Comparison of ENCODE assay signal across 27 mouse cellular contexts in the genomic region with DNA sequence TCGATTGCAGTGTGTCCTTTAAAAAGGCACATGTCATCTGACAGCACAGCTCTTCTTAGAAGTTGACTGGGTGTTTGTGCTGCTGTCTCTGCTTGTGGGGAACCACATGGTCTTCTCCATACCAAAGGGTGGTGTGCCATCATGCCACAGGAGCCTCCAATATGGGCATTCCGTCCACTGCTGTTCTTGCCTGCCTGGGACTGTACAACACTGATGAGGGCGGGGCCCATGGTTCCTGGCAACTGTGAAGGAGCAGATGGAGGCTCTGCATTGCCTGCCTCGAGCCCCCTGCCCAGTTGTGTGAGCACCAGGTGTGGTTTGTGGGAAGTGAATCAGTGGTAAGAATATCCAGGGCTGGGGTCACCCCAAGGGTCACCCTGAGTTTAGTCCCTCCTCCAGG.
DNase-seq lines count a peak whose midpoint lies in the region; ATAC-seq and TF ChIP-seq lines count a peak whose summit lies in the region.
"Had no signal": no experiment of that assay in that cellular context is flagged by ENCODE, and none has a peak within 500 bp of the region (broad histone marks: within the 10 kb centered on the region; RNA-seq: fewer than 3 reads in every experiment).

No protein-coding gene starts in this region.

- 44% methylated on average over 4 of the region's 4 CpGs for WGBS in forebrain, embryonic 16.5 days
- 83% methylated on average over 4 of the region's 4 CpGs for WGBS in forebrain, embryonic 11.5 days

- no peak overlapping the region for H3K27ac ChIP-seq in forebrain, embryonic 16.5 days (ENCODE audit: low read length)
- H3K27ac ChIP-seq in forebrain, embryonic 11.5 days (ENCODE audit: low read depth, low read length): no peak overlapping the region
- H3K27ac ChIP-seq in layer of hippocampus, adult 2 months: peak overlapping the region; percentile 49; the same call in 1 of the 2 replicates
- peak overlapping the region; percentile 69 for H3K27ac ChIP-seq in bone marrow macrophage, adult 2 months (ENCODE audit: insufficient read depth, low read depth, low read length)
- H3K27ac ChIP-seq: hindbrain, embryonic 15.5 days; intestine, embryonic 15.5 days; liver, embryonic 15.5 days; lung, embryonic 15.5 days; midbrain, embryonic 13.5 days; stomach, embryonic 15.5 days had no signal

- no peak for TF ChIP-seq POLR2A in bone marrow macrophage, adult 2 months (IDR thresholded peaks at IDR 0.05; ENCODE audit: borderline replicate concordance, low read depth, low read length)
- TF ChIP-seq POLR2A in brain, embryonic 14.5 days (IDR thresholded peaks at IDR 0.05; ENCODE audit: borderline replicate concordance, extremely low read depth, insufficient read depth, insufficient read length, poor library complexity, severe bottlenecking): no peak

- no peak overlapping the region for H3K9ac ChIP-seq in forebrain, embryonic 16.5 days (replicated peaks; ENCODE audit: low read depth, low read length)
- no peak overlapping the region for H3K9ac ChIP-seq in forebrain, embryonic 11.5 days (ENCODE audit: low read length)
- H3K9ac ChIP-seq: hindbrain, embryonic 15.5 days; intestine, embryonic 15.5 days; liver, embryonic 15.5 days; lung, embryonic 15.5 days; midbrain, embryonic 13.5 days; stomach, embryonic 15.5 days had no signal

- peaks cover 13% of the 10 kb centered on the region for H3K4me1 ChIP-seq in forebrain, embryonic 16.5 days (replicated peaks; ENCODE audit: control insufficient read depth, insufficient read depth, low read length)
- H3K4me1 ChIP-seq in forebrain, embryonic 11.5 days (replicated peaks; ENCODE audit: control insufficient read depth, insufficient read depth, low read length): no peaks in the 10 kb centered on the region
- H3K4me1 ChIP-seq in bone marrow macrophage, adult 2 months (ENCODE audit: control insufficient read depth, insufficient read depth, low read length): peaks cover 46% of the 10 kb centered on the region
- H3K4me1 ChIP-seq: stomach, embryonic 15.5 days had no signal

- no peak for TF ChIP-seq CTCF in layer of hippocampus, adult 2 months (conservative IDR thresholded peaks at IDR 0.05)
- TF ChIP-seq CTCF in bone marrow macrophage, adult 2 months (IDR thresholded peaks at IDR 0.05; ENCODE audit: low read depth, low read length): no peak
- no peak for TF ChIP-seq CTCF in brain, embryonic 14.5 days (IDR thresholded peaks at IDR 0.05; ENCODE audit: borderline replicate concordance, extremely low read depth, insufficient read depth, insufficient read length)

- no peak overlapping the region for H3K4me3 ChIP-seq in forebrain, embryonic 16.5 days (replicated peaks; ENCODE audit: low read length)
- no peak overlapping the region for H3K4me3 ChIP-seq in forebrain, embryonic 11.5 days (ENCODE audit: low read depth, low read length)
- no peak overlapping the region for H3K4me3 ChIP-seq in layer of hippocampus, adult 2 months
- no peak overlapping the region for H3K4me3 ChIP-seq in bone marrow macrophage, adult 2 months (ENCODE audit: insufficient read depth, low read length)
- H3K4me3 ChIP-seq: erythroblast, embryonic 14.5 days; hindbrain, embryonic 15.5 days; intestine, embryonic 15.5 days; liver, embryonic 15.5 days; lung, embryonic 15.5 days; midbrain, embryonic 13.5 days; stomach, embryonic 15.5 days had no signal

- peak; percentile 38; the same call in 1 of the 2 replicates for ATAC-seq in forebrain, embryonic 16.5 days
- ATAC-seq in forebrain, embryonic 11.5 days (replicated peaks; ENCODE audit: low FRiP score): no peak
- ATAC-seq: activated CD4-positive, CD25-positive, alpha-beta regulatory T cell, adult 4 months; intestine, embryonic 15.5 days; midbrain, embryonic 13.5 days had no signal

- DNase-seq in forebrain, embryonic 11.5 days (ENCODE audit: low spot score): no peak
- no peak for DNase-seq in layer of hippocampus, adult 2 months (ENCODE audit: low spot score in 2 of 2)
- no peak for DNase-seq in layer of hippocampus, adult 8-10 months (ENCODE audit: low spot score in 2 of 2)
- DNase-seq in brain, embryonic 14.5 days (ENCODE audit: low read depth): peak; percentile 25
- DNase-seq in frontal cortex, postnatal 36 days (ENCODE audit: low spot score in 2 of 2): no peak
- DNase-seq: adrenal gland, adult 2 months; adrenal gland, postnatal 36 days; B cell, adult 2 months; cerebellum, adult 9-11 months; gastrocnemius, postnatal 25 days; heart, adult 18-20 months; heart, postnatal 4 days; kidney, adult 2 months; layer of hippocampus, postnatal 36 days; liver; right cerebral cortex, postnatal 14 days had no signal

- H3K9me3 ChIP-seq in forebrain, embryonic 16.5 days (ENCODE audit: control insufficient read depth, low read length): no peaks in the 10 kb centered on the region
- no peaks in the 10 kb centered on the region for H3K9me3 ChIP-seq in forebrain, embryonic 11.5 days (ENCODE audit: control insufficient read depth, low read length)
- H3K9me3 ChIP-seq: hindbrain, embryonic 15.5 days; intestine, embryonic 15.5 days; liver, embryonic 15.5 days; lung, embryonic 15.5 days; midbrain, embryonic 13.5 days; stomach, embryonic 15.5 days had no signal

- no peak overlapping the region for H3K4me2 ChIP-seq in forebrain, embryonic 16.5 days (ENCODE audit: low read length)
- no peak overlapping the region for H3K4me2 ChIP-seq in forebrain, embryonic 11.5 days (ENCODE audit: low read depth, low read length, severe bottlenecking)
- H3K4me2 ChIP-seq: heart, embryonic 11.5 days; hindbrain, embryonic 15.5 days; intestine, embryonic 15.5 days; liver, embryonic 15.5 days; lung, embryonic 15.5 days; midbrain, embryonic 13.5 days; stomach, embryonic 15.5 days had no signal

- no peaks in the 10 kb centered on the region for H3K27me3 ChIP-seq in forebrain, embryonic 16.5 days (replicated peaks; ENCODE audit: control insufficient read depth, insufficient read depth, low read length)
- H3K27me3 ChIP-seq in forebrain, embryonic 11.5 days (ENCODE audit: control insufficient read depth, insufficient read depth, low read length): no peaks in the 10 kb centered on the region
- H3K27me3 ChIP-seq: hindbrain, embryonic 15.5 days; intestine, embryonic 15.5 days; liver, embryonic 15.5 days; lung, embryonic 15.5 days; midbrain, embryonic 13.5 days; stomach, embryonic 15.5 days had no signal

- peaks cover 8% of the 10 kb centered on the region for H3K36me3 ChIP-seq in forebrain, embryonic 16.5 days (ENCODE audit: control insufficient read depth, insufficient read depth)
- peaks cover 6% of the 10 kb centered on the region; the same call in 1 of the 2 replicates for H3K36me3 ChIP-seq in forebrain, embryonic 11.5 days (ENCODE audit: control insufficient read depth, insufficient read depth, low read length)

Comparison
In these comparisons a context has a peak if more than half of its experiments do, and no peak if none do; other contexts are left out.
1. H3K27ac ChIP-seq: peak in layer of hippocampus, adult 2 months (single experiment) and bone marrow macrophage, adult 2 months (single experiment); none in forebrain, embryonic 16.5 days (single experiment) and forebrain, embryonic 11.5 days (single experiment).